In the genomic region with DNA sequence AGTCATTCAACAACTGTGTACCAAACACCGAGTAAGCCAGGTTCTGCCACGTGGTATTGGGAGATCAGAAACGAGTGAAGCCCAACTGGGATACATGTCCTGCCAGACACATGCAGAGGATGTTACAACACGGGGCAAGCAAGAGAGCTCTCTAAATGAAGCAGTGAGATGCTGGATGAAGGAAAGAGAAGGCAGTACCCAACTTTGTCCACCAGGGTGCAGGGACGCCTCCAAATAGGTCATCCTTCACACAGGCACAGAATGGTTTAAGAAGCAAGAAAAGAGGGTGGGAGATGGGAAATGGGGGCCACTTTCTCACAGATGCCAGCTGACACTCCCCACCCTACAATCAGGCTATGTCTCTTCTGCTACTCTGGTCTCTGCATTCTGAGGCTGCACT, we compare ENCODE assay signal across 9 mouse cellular contexts.
DNase-seq lines count a peak whose midpoint lies in the region; TF ChIP-seq lines count a peak whose summit lies in the region.
"Had no signal": no experiment of that assay in that cellular context is flagged by ENCODE, and none has a peak within 500 bp of the region (broad histone marks: within the 10 kb centered on the region; RNA-seq: fewer than 3 reads in every experiment).

No protein-coding gene starts in this region.

- TF ChIP-seq POLR2A in lung, adult 2 months (IDR thresholded peaks at IDR 0.05; ENCODE audit: borderline replicate concordance, extremely low read depth, low read depth, low read length) = no peak

- H3K4me3 ChIP-seq in gastrocnemius, adult 2 months = no peak overlapping the region
- H3K4me3 ChIP-seq in lung, adult 2 months (replicated peaks; ENCODE audit: extremely low read depth, low read depth, low read length) = no peak overlapping the region
- H3K4me3 ChIP-seq: myocyte had no signal

- intact Hi-C loops in gastrocnemius, adult 2 months (cut with DNase I) = no loop called here
- intact Hi-C loops in gastrocnemius, postnatal 36 days (cut with DNase I) = loop anchor here (5.0 kb wide), 1 partner anchor 364 kb away; no protein-coding TSS in a partner anchor

- TF ChIP-seq CTCF in gastrocnemius, adult 2 months (IDR thresholded peaks at IDR 0.05) = peak; percentile 77
- TF ChIP-seq CTCF in lung, adult 2 months (IDR thresholded peaks at IDR 0.05; ENCODE audit: insufficient read depth, low read length) = peak; percentile 55; the same call in 1 of the 2 replicates

- WGBS in lung, adult 2 months = 31% methylated on average over 5 of the region's 5 CpGs

- peak; percentile 31 for DNase-seq in gastrocnemius, adult 2 months
- DNase-seq in gastrocnemius, postnatal 36 days = no peak
- DNase-seq in right cerebral cortex, postnatal 14 days = peak; percentile 58
- no peak for DNase-seq in right cerebral cortex, postnatal 36 days (ENCODE audit: low spot score in 2 of 2)
- DNase-seq in cerebellum, adult 11-12 months = peak; percentile 27
- peak; percentile 48 to 54 for DNase-seq in frontal cortex, postnatal 10 days (ENCODE audit: low spot score in 2 of 2)
- no peak for DNase-seq in lung, adult 2 months
- DNase-seq in thymus, postnatal 14 days = peak; percentile 34

- H3K4me1 ChIP-seq in lung, adult 2 months (ENCODE audit: control insufficient read depth, insufficient read depth, low read length) = no peaks in the 10 kb centered on the region

- H3K27ac ChIP-seq in gastrocnemius, adult 2 months = no peak overlapping the region

Comparison
In these comparisons a context has a peak if more than half of its experiments do, and no peak if none do; other contexts are left out.
1. DNase-seq: peak in gastrocnemius, adult 2 months (single experiment), right cerebral cortex, postnatal 14 days (single experiment), cerebellum, adult 11-12 months (single experiment), frontal cortex, postnatal 10 days (2 of 2) and thymus, postnatal 14 days (single experiment); none in gastrocnemius, postnatal 36 days (0 of 2), right cerebral cortex, postnatal 36 days (0 of 2) and lung, adult 2 months (single experiment).